Mouse (Mus musculus): Measurements from ENCODE around the gene Dnajb9.
"Not testable (repeated sequence)": the region's sequence is repeated elsewhere in the genome, so short reads cannot be mapped to it uniquely, and the experiment has no call there.

The Dnajb9 gene

GRCm38 (mm10) chr12:44209824-44210752 lies at the start of gene Dnajb9:
TSS of gene Dnajb9 (minus strand) at chr12:44210326.
- peak; percentile 94 for DNase-seq (ENCODE audit: low read depth)

- DNase-seq (ENCODE audit: low read depth): peak; percentile 20
Measured at GRCm38 (mm10) chr12:44248309-44248977, 38.3 kb upstream of the Dnajb9 start.

- no peak for DNase-seq (ENCODE audit: low read depth)
Measured at GRCm38 (mm10) chr12:44245739-44246138, 35.6 kb upstream of the Dnajb9 start.

- DNase-seq (ENCODE audit: low read depth): no peak
Measured at GRCm38 (mm10) chr12:44242407-44242806, 32.3 kb upstream of the Dnajb9 start.

GRCm38 (mm10) chr12:44241090-44241489 lies 31.0 kb upstream of the Dnajb9 start:
- DNase-seq (ENCODE audit: low read depth): no peak

- peak; percentile 8 for DNase-seq (ENCODE audit: low read depth)
Measured at GRCm38 (mm10) chr12:44224650-44225049, 14.5 kb upstream of the Dnajb9 start.

- DNase-seq (ENCODE audit: low read depth): no peak
Measured at GRCm38 (mm10) chr12:44223044-44223443, 12.9 kb upstream of the Dnajb9 start.

- DNase-seq (ENCODE audit: low read depth): no peak
Measured at GRCm38 (mm10) chr12:44221651-44222356, 11.7 kb upstream of the Dnajb9 start.

- DNase-seq (ENCODE audit: low read depth): not testable (repeated sequence)
Measured at GRCm38 (mm10) chr12:44221070-44221469, 10.9 kb upstream of the Dnajb9 start, which contains the start of gene Pnpla8. TSS of gene Pnpla8 (plus strand) at chr12:44221370.

GRCm38 (mm10) chr12:44211555-44211954 lies 1.4 kb upstream of the Dnajb9 start:
- DNase-seq (ENCODE audit: low read depth): no peak

- DNase-seq (ENCODE audit: low read depth): peak; percentile 57
Measured at GRCm38 (mm10) chr12:44209141-44209823, 844 bp downstream of the Dnajb9 start.

GRCm38 (mm10) chr12:44197873-44198525 lies 12.1 kb downstream of the Dnajb9 start:
- DNase-seq (ENCODE audit: low read depth): peak; percentile 94

GRCm38 (mm10) chr12:44181081-44181982 lies 28.8 kb downstream of the Dnajb9 start:
- peak; percentile 72 for DNase-seq (ENCODE audit: low read depth)

GRCm38 (mm10) chr12:44177038-44177355 lies 33.1 kb downstream of the Dnajb9 start:
- DNase-seq (ENCODE audit: low read depth): no peak

GRCm38 (mm10) chr12:44176331-44177037 lies 33.6 kb downstream of the Dnajb9 start:
- no peak for DNase-seq (ENCODE audit: low read depth)

GRCm38 (mm10) chr12:44166949-44167348 lies 43.2 kb downstream of the Dnajb9 start:
- DNase-seq (ENCODE audit: low read depth): peak; percentile 79

GRCm38 (mm10) chr12:44159349-44159748 lies 50.8 kb downstream of the Dnajb9 start:
- no peak for DNase-seq (ENCODE audit: low read depth)
